Mouse (Mus musculus) frontal cortex, postnatal 10 days (tissue): Measurements from ENCODE around the gene Jun.

Experiments
- DNase-seq, 2 experiments: peaks; one replicate each; pipeline ENCODE4 v3.0.0; 2022; ENCODE audit warnings: low spot score in 2 of 2, mixed read lengths in 1 of 2

The Jun gene

GRCm38 (mm10) chr4:95074319-95074718, 22.3 kb upstream of the Jun start:
- DNase-seq: no peak

GRCm38 (mm10) chr4:95073214-95073750, 21.3 kb upstream of the Jun start:
- no peak for DNase-seq

GRCm38 (mm10) chr4:95070407-95070806, 18.4 kb upstream of the Jun start:
- no peak for DNase-seq

GRCm38 (mm10) chr4:95068045-95068948, 16.3 kb upstream of the Jun start:
- no peak for DNase-seq

- DNase-seq: no peak
Observed at GRCm38 (mm10) chr4:95063609-95064210, 11.7 kb upstream of the Jun start.

GRCm38 (mm10) chr4:95062873-95063272, 10.9 kb upstream of the Jun start:
- no peak for DNase-seq

- DNase-seq: no peak
Observed at GRCm38 (mm10) chr4:95057264-95057663, 5.2 kb upstream of the Jun start.

GRCm38 (mm10) chr4:95055276-95055675, 3.3 kb upstream of the Jun start:
- DNase-seq: no peak

- DNase-seq: no peak
Observed at GRCm38 (mm10) chr4:95054336-95054735, 2.3 kb upstream of the Jun start.

- DNase-seq: peak; percentile 57 to 61
Observed at GRCm38 (mm10) chr4:95053791-95054117, 1.7 kb upstream of the Jun start.

GRCm38 (mm10) chr4:95053041-95053790, 1.2 kb upstream of the Jun start:
- DNase-seq: peak; percentile 91 to 93

- DNase-seq: peak; percentile 43 to 57
Observed at GRCm38 (mm10) chr4:95051311-95051871, 631 bp downstream of the Jun start.

GRCm38 (mm10) chr4:95050518-95051278, 1.3 kb downstream of the Jun start:
- peak; percentile 56 to 80 for DNase-seq

GRCm38 (mm10) chr4:95049884-95050517, 2.0 kb downstream of the Jun start:
- DNase-seq: peak; percentile 52 to 78

- DNase-seq: no peak
Observed at GRCm38 (mm10) chr4:95049153-95049552, 2.9 kb downstream of the Jun start.

GRCm38 (mm10) chr4:95048731-95049100, 3.3 kb downstream of the Jun start:
- DNase-seq: no peak

GRCm38 (mm10) chr4:95048021-95048730, 3.8 kb downstream of the Jun start:
- DNase-seq: no peak

- no peak for DNase-seq
Observed at GRCm38 (mm10) chr4:95045133-95045532, 6.9 kb downstream of the Jun start.

- DNase-seq: no peak
Observed at GRCm38 (mm10) chr4:95044721-95045120, 7.3 kb downstream of the Jun start.

GRCm38 (mm10) chr4:95038024-95038423, 14.0 kb downstream of the Jun start:
- DNase-seq: no peak
